In genomic region chr9:13716316-13717099, GRCm38 (mm10) we compare ENCODE assay signal across 8 mouse cellular contexts. TPM values are rescaled to one million over a fixed set of nuclear protein-coding genes. Genes with fewer than 3 reads are reported as not detected.
DNase-seq lines count a peak whose midpoint lies in the region; ATAC-seq lines count a peak whose summit lies in the region.

No protein-coding gene starts in this region.

- peak; percentile 78 for ATAC-seq in hindbrain, embryonic 16.5 days
- ATAC-seq in megakaryocyte, adult 5-6 weeks (ENCODE audit: poor library complexity, severe bottlenecking), result peak; percentile 76

- no peaks in the 10 kb centered on the region for H3K27me3 ChIP-seq in hindbrain, embryonic 16.5 days (replicated peaks; ENCODE audit: control insufficient read depth, insufficient read depth, low read length)

- H3K9me3 ChIP-seq in hindbrain, embryonic 16.5 days (ENCODE audit: control insufficient read depth, low read length), result no peaks in the 10 kb centered on the region

- no peak overlapping the region for H3K4me2 ChIP-seq in hindbrain, embryonic 16.5 days (ENCODE audit: low read length)

- DNase-seq in WW6 (ENCODE audit: low read depth, low spot score), result peak; percentile 57
- DNase-seq in cerebellum, postnatal 14 days, result peak; percentile 87 to 89
- DNase-seq in frontal cortex, postnatal 25 days (ENCODE audit: low spot score in 2 of 2), result peak; percentile 66 to 79
- peak; percentile 45 for DNase-seq in left cerebral cortex, adult 11 months (ENCODE audit: low spot score)
- DNase-seq in right cerebral cortex, adult 18-20 months, result peak; percentile 75
- DNase-seq in urinary bladder, postnatal 36 days (ENCODE audit: low spot score in 2 of 2), result peak; percentile 66 to 74

- no peak overlapping the region for H3K9ac ChIP-seq in hindbrain, embryonic 16.5 days (ENCODE audit: low read depth, low read length)

- no peak overlapping the region for H3K4me3 ChIP-seq in hindbrain, embryonic 16.5 days (ENCODE audit: low read length)

- H3K27ac ChIP-seq in hindbrain, embryonic 16.5 days (ENCODE audit: low read depth, low read length), result no peak overlapping the region

- WGBS in hindbrain, embryonic 16.5 days, result 25% methylated on average over 8 of the region's 8 CpGs

- H3K4me1 ChIP-seq in hindbrain, embryonic 16.5 days (ENCODE audit: control insufficient read depth, insufficient read depth, low read depth, low read length), result no peaks in the 10 kb centered on the region; the same call in 1 of the 2 replicates

- no peaks in the 10 kb centered on the region for H3K36me3 ChIP-seq in hindbrain, embryonic 16.5 days (ENCODE audit: control insufficient read depth, insufficient read depth, low read length)

RNA-seq across cellular contexts. Expression of gene Mtmr2, which starts 31.7 kb away (rescaled TPM):
- 52.9 and 55.6 TPM in 2 replicates for polyA plus RNA-seq in hindbrain, embryonic 16.5 days (2015; fragmentation: Nextera tagmentation; extraction: Ambion mirVana)
- total RNA-seq in megakaryocyte, adult 5-6 weeks (2015), result 36.9 and 37.6 TPM in 2 replicates
- total RNA-seq in megakaryocyte, adult 5-6 weeks (2017), result 61.4 and 78.3 TPM in 2 replicates
